Mouse (Mus musculus) gastrocnemius, postnatal 4 days (tissue): Measurements from ENCODE around the gene Btn2a2. TPM values are rescaled to one million over a fixed set of nuclear protein-coding genes. Genes with fewer than 3 reads are reported as not detected.

Experiments used
- DNase-seq, 2 experiments: peaks; one replicate each; pipeline ENCODE4 v3.0.0; 2021 to 2022; ENCODE audit warnings: low spot score in 2 of 2, mixed read lengths in 2 of 2
- total RNA-seq, 2 experiments: library from RNA; stranded (reverse); gene quantifications; 2 replicates each; pipeline ENCODE4 v1.2.3; 2021

Gene Btn2a2
- total RNA-seq, 2 experiments from 2014 or later: 0.23 TPM; not detected in 1

DNA sequence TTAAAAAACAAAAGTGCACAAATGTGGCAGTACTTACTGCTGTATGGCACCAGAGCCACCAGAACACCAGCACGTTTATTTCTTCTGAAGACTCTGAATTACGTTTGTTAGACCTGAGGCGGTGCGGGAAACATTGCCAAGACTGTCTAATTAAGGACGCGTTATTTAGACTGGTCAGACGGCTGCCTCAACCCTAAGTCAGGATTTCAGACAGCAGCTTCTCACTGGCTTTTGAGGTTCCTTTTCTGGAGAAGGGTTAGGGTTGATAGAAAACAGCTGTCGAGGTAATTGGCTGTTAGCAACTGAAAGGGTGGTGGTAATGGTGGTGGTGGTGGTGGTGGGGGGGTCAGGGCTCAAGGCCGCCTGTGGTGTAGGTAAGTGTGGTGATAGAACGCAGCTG, 10.0 kb upstream of the Btn2a2 start:
- DNase-seq: no peak

DNA sequence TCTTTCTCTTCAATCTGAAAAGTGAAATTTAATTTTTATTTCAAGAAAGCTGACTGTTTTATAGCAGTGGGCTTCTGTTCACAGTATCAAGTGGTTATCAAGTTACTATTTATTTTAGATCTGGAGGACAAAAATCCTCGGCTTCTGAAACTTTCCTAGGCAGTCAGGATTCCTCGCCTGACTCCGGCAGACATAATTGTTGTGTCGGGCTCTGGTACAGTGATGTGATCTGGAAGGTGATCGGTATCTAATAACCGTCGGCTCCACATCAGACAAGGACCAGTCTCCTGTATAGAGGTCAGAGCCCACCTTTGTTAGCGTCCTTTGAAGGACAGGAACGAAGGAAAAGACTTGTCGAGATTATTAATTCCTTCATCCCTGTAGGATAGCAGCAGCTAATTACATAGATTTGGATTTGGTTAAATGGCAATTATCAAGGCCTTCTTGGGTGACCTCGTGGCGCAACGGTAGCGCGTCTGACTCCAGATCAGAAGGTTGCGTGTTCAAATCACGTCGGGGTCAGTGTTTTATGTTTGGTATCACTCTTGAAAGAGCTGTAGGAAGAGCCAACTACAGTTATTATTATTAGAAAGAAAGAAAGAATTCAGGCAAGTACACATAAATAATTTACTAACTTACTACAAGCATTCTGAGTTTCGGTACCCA, 9.1 kb upstream of the Btn2a2 start:
- no peak for DNase-seq

DNA sequence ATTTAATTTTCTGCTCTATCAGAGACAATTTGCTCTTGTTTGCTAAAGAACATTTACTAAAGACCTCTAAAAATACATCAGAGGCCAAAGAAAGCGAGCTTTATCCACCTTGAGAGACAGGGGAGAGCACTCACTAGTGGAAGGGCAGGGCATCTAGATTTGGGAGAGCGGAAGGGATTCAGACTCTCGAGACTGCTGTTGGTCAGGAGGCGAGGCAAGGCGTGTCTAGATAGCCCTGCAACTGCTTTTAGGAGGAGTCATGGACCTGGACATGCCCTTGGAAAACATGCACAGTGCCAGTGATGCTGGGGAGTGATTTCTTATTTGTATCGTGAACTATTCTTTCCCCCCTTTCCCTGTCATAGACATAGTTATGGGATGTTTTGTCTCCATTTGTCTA, 6.9 kb upstream of the Btn2a2 start:
- DNase-seq: no peak

DNA sequence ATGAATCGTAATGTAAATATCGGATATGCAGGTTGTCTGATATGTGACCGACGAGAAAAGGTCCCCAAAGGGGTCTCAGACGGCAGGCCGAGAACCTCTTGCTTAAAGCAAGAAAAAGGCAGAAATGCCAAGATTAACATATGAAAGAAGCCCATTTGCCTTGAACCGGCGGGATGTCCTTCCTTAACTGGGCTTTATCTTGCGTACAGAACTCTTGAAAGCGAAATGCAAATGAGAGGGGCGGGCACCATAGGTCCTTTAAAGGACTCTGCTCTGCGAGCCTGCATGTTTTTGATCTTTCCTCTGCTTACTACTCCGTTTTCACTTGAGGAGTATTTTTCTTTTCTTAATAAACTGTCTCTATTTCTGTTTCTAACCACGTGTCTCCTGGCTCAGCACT, 3.3 kb upstream of the Btn2a2 start:
- no peak for DNase-seq

DNA sequence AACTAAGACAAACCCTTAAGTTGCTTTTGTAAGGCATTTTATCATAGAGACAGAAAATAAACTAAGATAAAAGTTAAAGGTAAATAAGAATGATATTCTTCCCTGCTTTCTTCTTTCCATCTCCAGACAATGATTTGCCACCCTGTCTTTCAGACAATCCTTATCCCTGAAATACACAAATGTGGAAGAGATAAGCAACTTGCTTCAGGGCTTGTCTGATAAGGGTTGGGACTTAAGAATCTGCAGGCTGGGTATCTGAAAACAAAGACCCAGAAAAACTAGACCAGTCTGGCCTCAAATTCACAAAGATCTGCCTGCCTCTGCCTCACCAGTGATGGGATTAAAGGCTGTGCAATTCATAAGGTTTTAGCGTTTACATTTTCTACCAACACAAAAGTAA, 2.6 kb upstream of the Btn2a2 start:
- DNase-seq: no peak

DNA sequence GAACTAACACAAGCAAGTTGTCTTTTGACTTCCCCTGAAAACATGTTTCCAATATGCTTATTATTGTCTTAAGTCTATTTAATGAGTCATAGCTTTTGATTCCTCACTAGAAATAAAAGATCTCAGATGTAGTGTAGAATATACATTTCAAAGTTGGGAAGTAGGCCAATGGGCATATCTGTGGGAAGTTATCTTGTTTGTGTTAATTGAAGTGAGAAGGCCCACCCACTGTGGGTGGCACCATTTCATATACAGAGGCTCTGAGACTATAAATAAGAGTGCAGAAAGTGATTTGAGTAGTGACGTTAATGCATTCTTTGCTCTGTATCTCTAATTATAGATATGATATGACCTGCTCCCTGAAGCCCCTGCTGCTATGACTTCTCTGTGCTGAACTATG, 2.2 kb upstream of the Btn2a2 start:
- DNase-seq: no peak

DNA sequence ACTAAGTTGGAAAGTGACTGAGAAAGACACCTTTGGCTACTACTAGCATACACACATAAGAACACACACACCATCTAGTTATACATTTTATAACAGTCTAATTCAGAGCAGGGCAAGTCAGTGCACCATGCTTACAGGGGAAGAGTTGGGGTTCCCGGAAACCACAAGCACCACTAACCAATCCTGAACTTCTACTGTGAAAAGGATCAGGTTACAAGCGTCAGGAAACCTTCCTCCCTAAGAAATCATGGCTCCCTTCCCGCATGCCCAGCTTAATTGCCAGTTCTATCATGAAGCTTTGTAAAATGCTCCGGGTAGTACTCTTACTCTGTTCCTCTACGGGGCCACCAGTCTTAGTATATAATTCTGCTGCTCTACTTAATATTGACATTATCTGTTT, 3.4 kb downstream of the Btn2a2 start:
- DNase-seq: no peak

DNA sequence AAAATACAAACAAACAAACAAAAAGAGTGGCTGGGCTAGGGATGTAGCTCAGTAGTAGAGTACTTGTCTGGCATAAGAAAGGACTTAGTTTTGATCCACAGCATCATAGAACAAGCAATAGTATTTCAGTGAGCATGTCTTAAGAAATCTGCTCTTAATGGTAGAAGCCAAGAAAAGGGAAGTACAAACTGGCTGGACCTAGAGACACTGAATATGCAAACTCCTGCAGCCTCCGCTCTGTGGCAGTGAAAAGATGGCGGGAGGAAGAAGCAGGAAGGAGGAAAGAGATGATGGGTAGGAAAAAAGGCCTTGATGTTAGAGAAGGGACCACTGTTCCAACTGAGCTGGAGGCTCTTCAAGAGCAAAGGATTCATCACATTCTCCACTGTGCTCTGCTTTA, 5.5 kb downstream of the Btn2a2 start:
- no peak for DNase-seq

DNA sequence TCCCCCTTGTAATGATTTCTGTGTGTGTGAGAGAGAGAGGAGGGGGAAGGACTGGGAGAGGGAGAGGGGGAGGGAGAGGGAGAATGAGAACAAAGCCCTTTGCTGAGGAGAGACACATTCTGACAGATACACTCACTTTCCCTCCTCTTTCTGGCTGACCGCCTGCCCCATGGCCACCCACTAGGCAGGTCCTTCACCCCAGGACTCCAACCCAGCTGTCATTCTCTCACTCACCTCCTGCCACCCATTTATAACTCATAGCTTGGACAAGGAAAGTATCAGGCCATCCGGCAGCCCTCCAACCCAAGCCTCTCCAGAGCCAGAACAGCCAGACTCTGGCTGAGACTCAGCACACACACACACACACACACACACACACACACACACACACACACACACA, 13.0 kb downstream of the Btn2a2 start:
- peak in 1 of 2 experiments; percentile 16 for DNase-seq

DNA sequence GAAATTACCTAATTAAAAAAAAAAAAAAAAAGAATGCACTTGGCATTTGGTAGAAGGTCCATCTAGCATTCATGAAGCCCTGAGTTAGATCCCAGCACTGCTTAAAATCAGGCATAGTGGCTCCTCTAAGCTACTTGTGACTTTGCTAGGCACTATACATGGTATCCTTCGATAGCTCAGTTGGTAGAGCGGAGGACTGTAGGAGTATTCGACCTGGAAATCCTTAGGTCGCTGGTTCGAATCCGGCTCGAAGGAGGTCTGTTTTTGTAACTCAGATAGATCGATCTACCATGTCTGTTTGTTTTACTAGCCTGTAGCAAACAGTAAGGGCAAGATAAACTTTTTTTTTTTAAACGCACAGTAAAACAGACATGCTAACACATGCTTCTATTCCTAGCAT, 21.7 kb downstream of the Btn2a2 start:
- peak in 1 of 2 experiments; percentile 25 for DNase-seq

DNA sequence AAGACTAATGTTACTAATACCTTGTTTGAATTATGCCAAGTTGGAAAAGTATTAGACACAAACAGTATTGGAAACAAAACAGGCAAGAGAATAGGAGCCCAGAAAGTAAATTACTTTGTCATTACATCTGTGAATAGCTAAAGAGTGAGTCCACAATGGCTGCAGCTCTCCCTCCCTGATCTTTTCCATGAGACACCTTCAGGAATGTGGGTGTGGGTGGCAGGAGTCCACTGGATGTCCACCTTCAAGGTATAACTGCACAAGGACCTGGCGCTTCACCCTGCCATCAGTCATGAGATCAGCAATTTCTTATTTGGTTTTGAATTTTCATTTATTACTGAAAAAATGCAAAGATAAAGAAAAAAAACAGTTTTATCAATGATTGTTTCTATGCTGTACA, 22.4 kb downstream of the Btn2a2 start:
- DNase-seq: no peak

DNA sequence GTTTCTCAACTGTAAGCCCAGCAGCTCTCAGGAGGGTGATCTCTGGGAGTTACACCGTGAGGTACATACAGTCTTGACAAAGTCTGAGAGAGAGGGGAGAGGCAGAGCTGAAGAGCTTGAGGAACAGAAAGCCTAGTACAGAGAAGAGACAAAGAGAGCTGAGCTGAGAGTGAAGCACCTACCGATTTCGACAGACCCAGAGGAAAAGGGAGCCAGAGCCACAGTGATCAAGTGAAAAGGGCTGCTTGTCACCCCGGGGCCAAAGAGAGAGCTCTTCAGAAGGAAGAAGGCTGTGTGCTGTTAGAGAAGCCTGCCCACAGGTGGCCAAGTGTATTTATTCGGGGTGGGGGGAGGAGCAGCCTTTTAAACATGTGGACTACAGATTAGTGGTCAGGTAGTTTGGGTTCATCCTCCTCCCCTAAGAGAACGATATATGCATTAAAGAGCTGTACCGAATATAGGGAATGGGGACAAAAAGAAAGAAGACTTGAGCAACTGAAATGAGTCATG, 23.0 kb downstream of the Btn2a2 start, which contains the start of gene Btn1a1:
Gene Btn1a1 (minus strand): TSS at position 302 of the 510 bp plus-strand sequence.
- DNase-seq: no peak

DNA sequence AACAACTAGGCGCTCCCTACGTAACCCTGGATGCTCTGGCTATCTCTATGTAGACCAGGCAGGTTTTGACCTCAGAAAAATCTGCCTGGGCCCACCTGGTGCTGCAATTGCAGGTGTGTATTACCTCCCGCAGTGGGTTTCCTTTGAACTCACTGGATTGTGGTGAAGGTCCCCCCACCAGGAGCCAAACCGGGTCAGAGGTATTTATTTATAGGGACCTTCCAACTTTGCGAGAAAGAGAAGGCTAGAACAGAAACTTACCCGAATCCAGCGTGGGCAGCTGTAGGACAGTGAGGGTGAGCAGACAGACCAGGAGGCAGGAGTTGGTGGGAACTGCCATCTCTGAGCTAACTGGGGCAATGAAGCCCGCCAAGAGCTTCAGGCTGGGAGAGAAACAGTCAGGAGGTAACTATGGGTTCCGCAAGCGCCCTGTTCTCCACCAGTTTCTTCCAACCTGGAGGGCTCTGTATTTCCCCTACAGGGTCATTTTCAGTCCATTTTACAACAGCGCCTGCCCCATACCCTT, 23.8 kb downstream of the Btn2a2 start:
- DNase-seq: no peak

DNA sequence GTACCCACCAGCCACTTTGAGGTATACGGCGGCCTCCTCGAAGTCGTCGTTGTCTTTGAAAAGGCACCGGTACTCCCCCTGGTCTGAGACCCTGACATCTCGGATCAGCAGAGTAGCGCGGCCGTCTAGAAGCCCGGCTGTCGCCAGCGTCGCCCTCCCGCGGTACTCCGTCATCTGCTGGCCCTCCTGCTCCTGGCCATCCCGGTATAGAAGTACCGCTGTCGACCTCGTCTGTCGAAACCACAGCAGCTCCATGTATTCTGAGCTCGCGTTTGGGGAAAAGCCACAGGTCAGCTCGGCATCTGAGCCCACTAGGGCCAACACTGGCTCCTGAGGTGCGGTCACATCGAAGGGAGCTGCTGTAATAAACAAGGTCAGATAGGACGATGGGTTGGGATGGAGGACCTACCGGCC, 24.4 kb downstream of the Btn2a2 start:
- DNase-seq: peak in 1 of 2 experiments; percentile 15

DNA sequence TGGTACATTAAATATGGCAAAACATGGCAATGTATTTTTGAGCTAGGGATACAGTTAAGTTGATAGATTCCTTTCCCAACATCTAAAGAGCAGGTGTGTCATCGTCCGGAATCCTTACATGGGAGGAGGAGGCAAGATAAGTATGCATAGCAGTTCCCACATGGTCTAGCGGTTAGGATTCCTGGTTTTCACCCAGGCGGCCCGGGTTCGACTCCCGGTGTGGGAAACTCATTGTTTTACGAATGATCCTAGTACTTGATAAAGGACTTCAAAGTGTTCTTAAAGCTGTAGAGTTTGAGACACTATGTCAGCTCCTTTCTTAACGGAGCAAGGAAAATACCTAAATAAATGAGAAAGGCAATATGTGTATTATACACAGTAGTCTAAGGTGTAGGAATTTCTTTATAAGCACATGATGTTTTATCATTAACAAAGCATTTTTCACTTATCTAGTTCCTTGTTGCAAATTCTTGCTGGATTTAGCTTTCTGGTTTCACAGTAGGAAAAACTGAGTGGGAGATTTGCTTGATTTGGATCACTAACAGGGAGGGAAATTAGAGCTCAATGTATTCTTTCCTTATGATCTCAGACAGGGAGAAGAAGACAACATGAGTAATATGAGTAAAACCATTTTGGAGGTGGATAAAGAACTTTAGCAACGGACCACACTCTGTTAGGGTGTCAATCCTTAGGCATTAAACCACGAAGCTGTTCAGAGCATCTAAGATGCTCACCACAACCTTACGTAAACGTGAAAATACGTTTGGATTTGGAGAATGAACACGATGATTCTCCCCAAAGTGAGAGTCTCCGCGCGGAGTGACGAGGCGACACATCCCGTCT, 25.1 kb downstream of the Btn2a2 start:
- DNase-seq: peak in 1 of 2 experiments; percentile 28

DNA sequence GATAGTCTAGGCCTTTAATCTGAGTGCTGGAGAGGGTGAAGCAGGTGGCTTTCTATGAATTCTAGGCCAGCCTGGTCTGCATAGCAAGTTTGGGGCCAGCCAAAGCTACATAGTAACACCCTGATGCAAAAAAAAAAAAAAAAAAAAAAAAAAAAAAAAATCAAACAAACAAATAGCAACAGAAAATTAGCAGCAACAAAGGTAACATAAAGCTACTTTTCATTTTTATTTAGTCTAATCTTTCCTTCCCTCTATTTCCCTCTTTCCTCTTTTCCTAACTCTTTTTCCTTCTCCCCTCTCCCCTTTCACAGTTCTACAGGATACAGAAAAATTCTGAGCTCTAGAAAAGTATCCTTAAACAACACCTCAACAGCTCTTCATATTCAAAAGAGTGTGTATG, 26.0 kb downstream of the Btn2a2 start:
- DNase-seq: no peak

DNA sequence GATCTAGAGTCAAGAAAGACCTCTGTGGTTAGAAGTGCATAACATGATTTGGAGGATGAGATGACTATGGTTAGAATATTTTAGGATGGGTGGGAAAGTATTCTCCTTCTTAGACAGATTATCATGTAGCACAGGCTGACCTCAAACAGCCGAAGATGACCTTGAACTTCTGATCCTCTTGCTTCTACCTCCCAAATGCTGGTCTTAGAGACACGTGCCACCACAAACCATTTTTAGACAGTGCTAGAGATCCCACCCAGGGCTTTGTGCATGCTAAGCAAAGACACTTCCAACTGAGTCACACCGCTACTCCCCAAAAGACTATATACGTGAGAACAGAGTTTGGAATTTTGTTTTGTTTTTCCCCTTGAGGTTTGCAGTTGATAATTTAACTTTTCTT, 26.6 kb downstream of the Btn2a2 start:
- DNase-seq: no peak

DNA sequence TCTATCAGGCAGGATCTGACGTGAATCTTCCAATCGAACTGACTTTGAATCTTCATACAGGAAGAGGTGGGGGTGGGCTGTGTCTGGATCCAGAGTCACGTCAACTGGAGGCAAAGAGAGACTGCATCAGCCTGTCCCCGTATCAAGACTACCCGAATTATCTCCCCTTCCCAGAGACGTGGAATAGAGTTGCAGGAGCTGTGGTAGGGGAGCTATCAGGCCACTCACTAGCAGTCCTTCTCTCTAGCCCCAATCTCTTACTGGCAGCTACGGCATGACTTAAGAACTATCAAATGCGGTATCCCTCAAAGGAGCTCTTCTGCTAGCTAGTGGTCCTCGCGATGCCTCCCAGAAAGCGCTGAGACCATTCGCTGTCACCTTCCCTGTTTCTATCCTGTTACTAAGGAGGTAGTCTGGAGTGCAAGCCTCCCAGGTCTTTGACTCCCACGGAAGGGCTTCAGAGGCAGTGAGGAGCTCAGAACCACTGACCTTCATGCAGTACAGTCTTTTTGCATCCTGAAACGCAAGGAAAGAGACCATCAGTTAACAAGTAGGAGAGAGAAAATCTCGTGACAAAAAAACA, 29.3 kb downstream of the Btn2a2 start:
- DNase-seq: no peak

DNA sequence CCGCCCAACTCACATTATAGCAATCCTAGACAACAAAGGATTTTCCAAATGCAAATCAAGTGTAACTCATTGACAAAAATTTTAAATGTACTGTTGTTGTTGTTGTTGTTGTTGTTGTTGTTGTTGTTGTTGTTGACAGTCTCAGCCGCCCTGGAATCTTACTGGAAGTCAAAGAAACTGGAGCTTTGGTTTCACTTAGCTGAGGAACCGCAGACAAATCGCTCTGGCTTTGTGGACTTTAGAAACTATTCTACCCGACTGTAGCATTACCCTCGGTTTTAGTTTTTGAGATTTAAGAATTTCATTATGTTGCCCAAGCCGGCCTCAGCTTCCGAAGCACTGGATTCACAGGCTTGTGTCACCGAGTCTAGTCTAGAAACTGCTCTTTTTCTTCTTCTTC, 34.7 kb downstream of the Btn2a2 start:
- no peak for DNase-seq

DNA sequence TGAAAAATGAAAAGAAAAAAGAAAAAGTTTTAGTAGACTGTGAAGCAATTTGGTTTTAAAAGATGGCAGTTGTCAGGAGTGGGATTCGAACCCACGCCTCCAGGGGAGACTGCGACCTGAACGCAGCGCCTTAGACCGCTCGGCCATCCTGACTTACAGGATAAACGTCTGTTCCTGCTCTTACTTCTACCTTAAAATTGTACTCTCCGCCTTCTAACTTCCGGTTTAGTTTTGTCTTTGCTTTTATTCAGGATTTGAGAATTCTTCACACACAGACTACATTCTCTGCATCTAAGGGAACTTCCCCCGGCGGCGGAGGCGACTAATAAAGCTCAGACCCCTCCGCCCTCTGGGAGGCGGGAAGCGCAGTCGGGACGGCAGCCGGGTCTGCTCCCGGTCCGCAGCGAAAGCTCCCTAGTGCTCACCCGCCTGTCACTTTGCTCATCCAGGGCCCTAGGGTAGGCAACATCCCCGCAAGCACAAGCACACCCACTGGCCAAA, 35.2 kb downstream of the Btn2a2 start:
- peak; percentile 46 to 70 for DNase-seq

DNA sequence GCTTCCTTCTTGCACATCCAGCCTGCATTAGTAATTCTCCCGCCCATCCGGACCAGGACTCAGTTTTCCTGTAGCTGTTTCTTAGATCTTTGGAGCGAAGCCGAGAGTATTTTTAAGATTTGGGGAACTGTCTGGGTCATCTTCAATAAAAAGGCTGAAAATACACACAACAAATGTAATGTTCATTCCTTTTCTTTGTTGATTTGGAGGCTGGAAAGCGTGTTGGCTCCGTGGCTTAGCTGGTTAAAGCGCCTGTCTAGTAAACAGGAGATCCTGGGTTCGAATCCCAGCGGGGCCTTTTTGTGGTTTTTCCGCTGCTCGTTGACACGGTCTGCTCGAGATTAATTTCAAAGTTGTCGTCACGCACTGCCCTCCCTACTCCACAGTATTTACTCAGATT, 38.3 kb downstream of the Btn2a2 start:
- peak in 1 of 2 experiments; percentile 61 for DNase-seq
